Mouse (Mus musculus) T-helper 2 cell (primary cell): ENCODE results near the gene Papln.

Experiments used
- in situ Hi-C: fragments of 300-600 bp; cut with MboI, MseI; formaldehyde crosslinking; loops from one replicate; pipeline ENCODE4 v1.15.1; 2025; ENCODE audit warnings: high pct_unique_total_duplicates

Papln gene

DNA sequence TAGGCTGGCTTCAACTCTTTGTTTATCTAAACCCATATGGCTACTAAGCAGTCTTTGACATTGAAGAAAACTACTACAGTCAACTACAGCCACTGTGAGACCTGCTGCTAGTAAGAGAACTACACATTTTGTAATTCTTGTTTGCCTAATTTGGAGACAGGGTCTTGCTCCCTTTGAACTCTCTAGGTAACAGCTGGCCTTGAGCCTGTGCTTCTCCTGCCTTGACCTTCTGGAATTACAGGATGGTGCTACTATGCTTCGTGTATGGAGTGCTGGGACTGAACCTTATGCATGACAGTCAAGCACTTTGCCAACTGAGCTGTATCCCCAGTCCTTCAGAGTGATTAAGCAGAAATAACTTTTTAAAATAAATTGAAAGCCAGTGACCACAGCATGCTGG is 53.2 kb downstream of the Papln start:
- in situ Hi-C loops = no loop called here

DNA sequence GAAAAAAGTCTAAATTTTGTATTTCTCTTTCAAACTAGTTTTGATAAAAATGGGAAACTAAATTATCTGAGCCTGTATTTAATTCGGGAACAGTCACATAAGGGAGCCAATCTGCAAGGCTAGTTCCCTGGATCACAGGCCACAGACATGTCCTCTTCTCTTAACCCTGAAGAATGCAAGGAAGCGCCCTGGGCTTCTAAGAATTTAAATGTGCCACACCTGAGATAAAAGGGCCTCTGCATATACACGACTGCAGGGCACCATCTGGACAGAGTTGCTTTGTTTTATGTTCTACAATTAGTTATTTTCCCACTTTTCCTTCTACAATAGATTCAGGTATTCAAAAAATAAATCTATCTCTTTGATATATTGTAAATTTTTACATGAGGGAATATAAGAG is 67.0 kb downstream of the Papln start:
- in situ Hi-C loops = no loop called here

GRCm38 (mm10) chr12:83833979-83834378 is 70.5 kb downstream of the Papln start:
- in situ Hi-C loops = no loop called here

DNA sequence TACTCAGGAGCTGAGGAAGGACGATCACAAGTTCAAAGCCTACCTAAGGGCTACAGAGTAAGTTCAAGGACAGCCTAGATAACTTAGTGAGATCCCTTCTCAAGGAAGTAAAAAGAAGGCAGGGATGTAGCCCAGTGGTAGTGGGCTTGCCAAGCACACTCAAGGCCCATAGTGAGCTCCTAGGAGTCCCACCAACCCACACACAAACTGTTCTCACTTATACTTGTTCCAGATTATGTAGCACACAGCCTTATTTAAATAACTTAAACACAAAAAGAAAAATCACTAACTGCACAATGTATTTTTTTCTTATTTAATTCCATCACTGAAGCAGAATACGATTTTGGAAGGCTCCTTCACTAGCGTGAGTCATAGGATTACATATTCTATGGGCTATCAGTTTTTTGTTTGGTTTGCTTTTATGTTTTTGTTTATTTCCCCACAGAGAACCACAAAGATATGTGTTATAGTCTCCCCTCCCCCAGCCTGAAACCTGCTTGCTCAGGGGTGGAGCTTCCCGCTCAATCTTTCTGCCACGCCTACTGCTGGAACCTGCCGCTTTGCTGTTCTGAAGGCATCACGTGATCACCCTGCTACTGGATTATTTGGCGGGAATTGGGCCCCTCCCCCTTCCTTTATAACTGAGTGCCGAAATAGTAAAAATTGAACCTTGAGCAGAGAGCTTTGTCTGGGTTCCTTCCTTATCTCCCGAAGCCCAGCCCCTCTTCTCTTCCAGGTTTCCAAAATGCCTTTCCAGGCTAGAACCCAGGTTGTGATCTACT is 78.2 kb downstream of the Papln start:
- in situ Hi-C loops = no loop called here
